Mouse (Mus musculus): Measurements from ENCODE around the gene Wdhd1. TPM values are rescaled to one million over a fixed set of nuclear protein-coding genes. Genes with fewer than 3 reads are reported as not detected.

Gene Wdhd1
- polyA plus RNA-seq, 1 experiment from 2014 or later: 25.8 TPM

DNA sequence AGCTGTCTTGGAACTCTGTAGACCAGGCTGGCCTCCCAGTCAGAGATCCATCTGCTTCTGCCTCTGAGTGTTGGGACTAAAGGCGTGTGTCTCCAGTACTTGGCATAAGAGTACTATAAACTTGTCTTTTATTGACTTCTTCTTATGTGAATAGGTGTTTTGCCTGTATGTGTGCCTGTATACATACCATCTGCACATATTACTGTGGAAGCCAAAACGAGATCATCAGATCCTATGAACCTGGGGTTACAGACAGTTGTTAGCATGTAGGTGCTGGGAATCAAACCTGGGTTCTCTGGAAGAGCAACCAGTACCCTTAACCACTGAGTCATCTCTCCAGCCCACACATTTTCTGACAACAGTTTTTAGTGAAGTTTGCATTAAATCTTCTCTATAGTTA lies 7.0 kb downstream of the Wdhd1 start:
- Histone ChIP-seq H3K4me3 (ENCODE audit: low read depth, low read length) (no peak overlapping the region), H3K9ac (ENCODE audit: low read depth, low read length) (no peak overlapping the region), H3K27ac (ENCODE audit: low read depth, low read length) (no peak overlapping the region), H3K4me1 (ENCODE audit: control insufficient read depth, insufficient read depth, low read length) (no peaks in the 10 kb centered on the region), H3K27me3 (ENCODE audit: control insufficient read depth, insufficient read depth, low read length) (no peaks in the 10 kb centered on the region), H3K4me2 (no peak overlapping the region), H3K9me3 (replicated peaks; ENCODE audit: control insufficient read depth, low read length) (no peaks in the 10 kb centered on the region), H3K36me3 (ENCODE audit: control insufficient read depth, insufficient read depth, low read length) (peaks cover 18% of the 10 kb centered on the region)
- no peak for ATAC-seq (replicated peaks; ENCODE audit: insufficient number of reproducible peaks, low FRiP score, low TSS enrichment)
- WGBS (ENCODE audit: insufficient replicate concordance): 92% methylated on average over 2 of the region's 2 CpGs

DNA sequence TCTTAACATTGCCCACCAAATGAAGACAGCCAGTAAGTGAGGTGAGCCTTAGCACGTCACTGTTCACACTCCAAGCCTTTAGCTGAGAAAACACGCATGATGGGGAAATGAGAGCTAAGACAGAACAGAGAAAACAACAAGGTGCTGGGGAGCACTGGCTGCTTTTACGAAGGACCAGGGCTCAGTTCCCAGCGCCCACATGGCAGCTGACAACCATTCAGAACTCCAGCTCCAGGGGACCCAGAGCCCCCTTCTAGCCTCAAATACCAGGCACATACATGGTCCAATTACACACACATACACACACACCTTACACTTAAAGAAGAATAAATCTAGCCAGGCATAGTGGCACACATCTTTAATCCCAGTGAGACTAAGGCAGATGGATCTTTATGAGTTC lies 7.6 kb downstream of the Wdhd1 start:
- no peaks in the 10 kb centered on the region for H3K4me1 ChIP-seq (ENCODE audit: control insufficient read depth, insufficient read depth, low read length)
- no peaks in the 10 kb centered on the region for H3K9me3 ChIP-seq (replicated peaks; ENCODE audit: control insufficient read depth, low read length)
- 98% methylated on average over 4 of the region's 4 CpGs for WGBS (ENCODE audit: insufficient replicate concordance)
- H3K9ac ChIP-seq (ENCODE audit: low read depth, low read length): no peak overlapping the region
- no peak for ATAC-seq (replicated peaks; ENCODE audit: insufficient number of reproducible peaks, low FRiP score, low TSS enrichment)
- H3K27me3 ChIP-seq (ENCODE audit: control insufficient read depth, insufficient read depth, low read length): no peaks in the 10 kb centered on the region
- H3K36me3 ChIP-seq (ENCODE audit: control insufficient read depth, insufficient read depth, low read length): peaks cover 18% of the 10 kb centered on the region
- H3K27ac ChIP-seq (ENCODE audit: low read depth, low read length): no peak overlapping the region
- no peak overlapping the region for H3K4me2 ChIP-seq
- H3K4me3 ChIP-seq (ENCODE audit: low read depth, low read length): no peak overlapping the region

DNA sequence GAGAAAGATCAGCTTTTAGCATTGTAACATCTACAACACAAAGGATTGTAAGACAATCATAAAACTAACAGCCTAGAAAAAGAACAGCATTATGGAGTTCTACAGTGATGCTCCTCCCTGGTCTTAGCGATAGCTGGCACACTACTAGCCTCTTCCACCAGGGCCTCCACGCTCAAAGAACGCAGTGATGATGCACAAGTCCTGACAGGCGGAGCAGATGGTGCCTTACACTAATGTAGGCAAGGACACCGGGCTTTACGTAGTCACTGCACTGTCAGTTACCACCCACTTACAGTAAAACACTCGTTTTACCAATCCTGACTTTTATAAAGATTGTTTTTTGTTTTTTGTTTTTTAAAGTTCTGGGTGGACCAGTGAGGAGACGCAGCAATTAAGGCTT lies 10.8 kb downstream of the Wdhd1 start:
- no peaks in the 10 kb centered on the region for H3K4me1 ChIP-seq (ENCODE audit: control insufficient read depth, insufficient read depth, low read length)
- WGBS (ENCODE audit: insufficient replicate concordance): 92% methylated on average over 8 of the region's 8 CpGs
- H3K27ac ChIP-seq (ENCODE audit: low read depth, low read length): no peak overlapping the region
- ATAC-seq (replicated peaks; ENCODE audit: insufficient number of reproducible peaks, low FRiP score, low TSS enrichment): no peak
- H3K9me3 ChIP-seq (replicated peaks; ENCODE audit: control insufficient read depth, low read length): no peaks in the 10 kb centered on the region
- peaks cover 17% of the 10 kb centered on the region for H3K36me3 ChIP-seq (ENCODE audit: control insufficient read depth, insufficient read depth, low read length)
- H3K4me3 ChIP-seq (ENCODE audit: low read depth, low read length): no peak overlapping the region
- no peak overlapping the region for H3K9ac ChIP-seq (ENCODE audit: low read depth, low read length)
- no peaks in the 10 kb centered on the region for H3K27me3 ChIP-seq (ENCODE audit: control insufficient read depth, insufficient read depth, low read length)
- no peak overlapping the region for H3K4me2 ChIP-seq

DNA sequence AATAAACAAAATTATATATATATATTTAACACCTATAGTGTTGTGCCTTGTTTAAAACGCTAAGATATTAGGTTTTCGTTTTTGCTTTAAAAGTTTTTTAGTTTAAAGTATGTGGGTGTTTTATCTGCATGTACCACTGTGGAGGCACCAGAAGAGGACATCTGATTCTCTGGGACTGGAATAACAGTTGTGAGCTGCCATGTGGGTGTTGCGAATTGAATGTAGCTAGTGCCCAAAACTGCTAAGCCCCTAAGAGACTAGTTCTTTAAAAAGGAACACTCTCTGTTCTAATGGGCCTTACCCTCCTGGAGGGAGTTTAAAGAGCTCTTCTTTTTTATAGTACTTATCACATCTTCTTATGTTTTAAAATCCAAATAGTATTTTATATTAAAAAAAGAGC lies 11.8 kb downstream of the Wdhd1 start:
- Histone ChIP-seq H3K36me3 (ENCODE audit: control insufficient read depth, insufficient read depth, low read length) (peaks cover 15% of the 10 kb centered on the region), H3K4me1 (ENCODE audit: control insufficient read depth, insufficient read depth, low read length) (no peaks in the 10 kb centered on the region)
- ATAC-seq (replicated peaks; ENCODE audit: insufficient number of reproducible peaks, low FRiP score, low TSS enrichment): no peak

DNA sequence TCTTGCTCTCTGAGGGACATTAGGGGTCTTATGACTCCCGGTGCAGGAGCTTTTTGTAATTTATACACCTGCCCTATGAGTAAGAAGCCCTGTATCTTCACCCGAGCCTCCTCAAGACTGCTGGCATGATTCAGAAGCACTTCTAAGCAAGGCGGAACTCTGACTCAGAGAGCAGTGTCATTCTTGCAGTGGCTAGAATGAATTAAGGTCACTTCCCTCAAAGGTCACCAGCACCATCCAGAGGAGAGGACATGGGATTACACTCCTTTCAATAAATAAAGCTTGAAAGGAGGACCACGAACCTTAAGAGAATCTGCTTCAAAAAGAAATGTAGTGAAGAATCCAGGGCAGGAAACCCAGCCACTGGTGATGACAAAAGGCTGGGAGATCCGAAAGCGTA lies 26.8 kb downstream of the Wdhd1 start:
- no peak for ATAC-seq (replicated peaks; ENCODE audit: insufficient number of reproducible peaks, low FRiP score, low TSS enrichment)
- Histone ChIP-seq H3K4me2 (no peak overlapping the region), H3K27ac (ENCODE audit: low read depth, low read length) (no peak overlapping the region), H3K27me3 (ENCODE audit: control insufficient read depth, insufficient read depth, low read length) (no peaks in the 10 kb centered on the region), H3K4me1 (ENCODE audit: control insufficient read depth, insufficient read depth, low read length) (no peaks in the 10 kb centered on the region), H3K9me3 (replicated peaks; ENCODE audit: control insufficient read depth, low read length) (no peaks in the 10 kb centered on the region), H3K4me3 (ENCODE audit: low read depth, low read length) (no peak overlapping the region), H3K9ac (ENCODE audit: low read depth, low read length) (no peak overlapping the region), H3K36me3 (ENCODE audit: control insufficient read depth, insufficient read depth, low read length) (peaks cover 10% of the 10 kb centered on the region)
- WGBS (ENCODE audit: insufficient replicate concordance): 79% methylated on average over 6 of the region's 6 CpGs

More for the DNA sequence above, 11.8 kb downstream of the Wdhd1 start:
- no peak overlapping the region for H3K4me2 ChIP-seq
- WGBS (ENCODE audit: insufficient replicate concordance): 93% methylated on average over 3 of the region's 3 CpGs
- H3K9ac ChIP-seq (ENCODE audit: low read depth, low read length): no peak overlapping the region
- no peak overlapping the region for H3K4me3 ChIP-seq (ENCODE audit: low read depth, low read length)
- no peaks in the 10 kb centered on the region for H3K27me3 ChIP-seq (ENCODE audit: control insufficient read depth, insufficient read depth, low read length)
- H3K27ac ChIP-seq (ENCODE audit: low read depth, low read length): no peak overlapping the region
- H3K9me3 ChIP-seq (replicated peaks; ENCODE audit: control insufficient read depth, low read length): no peaks in the 10 kb centered on the region

DNA sequence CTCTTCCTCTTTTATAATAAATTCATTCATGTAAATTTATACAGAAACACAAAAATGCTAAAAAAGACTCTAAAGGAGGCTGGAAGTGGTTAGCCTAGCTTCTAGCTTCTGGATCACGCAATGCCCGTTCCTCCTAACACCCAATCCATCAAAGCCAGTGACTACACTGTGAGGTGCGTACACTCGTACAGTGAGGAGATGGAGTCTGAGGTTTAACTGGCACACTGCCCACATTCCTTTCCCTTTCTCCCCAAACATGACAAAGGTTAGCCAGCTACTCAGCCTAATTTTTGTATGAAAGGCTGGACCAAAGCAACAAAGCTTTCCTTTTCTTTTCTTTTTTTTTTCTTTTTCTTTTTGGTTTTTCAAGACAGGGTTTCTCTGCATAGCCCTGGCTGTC lies 33.9 kb downstream of the Wdhd1 start:
- Histone ChIP-seq H3K4me1 (ENCODE audit: control insufficient read depth, insufficient read depth, low read length) (peaks cover 11% of the 10 kb centered on the region), H3K27me3 (ENCODE audit: control insufficient read depth, insufficient read depth, low read length) (no peaks in the 10 kb centered on the region; the same call in 1 of the 2 replicates), H3K9ac (ENCODE audit: low read depth, low read length) (no peak overlapping the region), H3K4me2 (no peak overlapping the region), H3K9me3 (replicated peaks; ENCODE audit: control insufficient read depth, low read length) (no peaks in the 10 kb centered on the region), H3K27ac (ENCODE audit: low read depth, low read length) (no peak overlapping the region), H3K4me3 (ENCODE audit: low read depth, low read length) (no peak overlapping the region), H3K36me3 (ENCODE audit: control insufficient read depth, insufficient read depth, low read length) (peaks cover 23% of the 10 kb centered on the region)
- 49% methylated on average over 4 of the region's 4 CpGs for WGBS (ENCODE audit: insufficient replicate concordance)
- ATAC-seq (replicated peaks; ENCODE audit: insufficient number of reproducible peaks, low FRiP score, low TSS enrichment): no peak

DNA sequence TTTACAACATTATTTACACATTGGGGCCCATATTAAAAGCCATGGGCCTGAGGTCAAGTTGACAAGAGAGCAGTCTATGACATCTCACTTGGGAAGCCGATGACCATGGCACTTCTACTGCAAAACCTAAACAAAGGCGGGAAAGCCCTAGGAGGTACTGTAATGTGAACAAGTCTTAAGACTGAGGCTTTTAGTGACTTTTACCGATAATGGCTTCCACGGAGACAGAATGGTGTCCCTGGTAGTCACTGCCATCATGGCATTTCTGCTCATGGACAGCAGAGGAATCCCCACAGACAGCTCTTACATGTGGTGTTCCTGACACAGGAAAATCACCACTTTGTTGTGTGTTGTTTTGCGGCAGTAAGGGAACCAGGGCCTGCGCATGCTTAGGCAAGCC lies 35.6 kb downstream of the Wdhd1 start:
- H3K9ac ChIP-seq (ENCODE audit: low read depth, low read length): no peak overlapping the region
- no peak overlapping the region for H3K4me3 ChIP-seq (ENCODE audit: low read depth, low read length)
- H3K27ac ChIP-seq (ENCODE audit: low read depth, low read length): peak overlapping the region; percentile 73
- H3K27me3 ChIP-seq (ENCODE audit: control insufficient read depth, insufficient read depth, low read length): no peaks in the 10 kb centered on the region; the same call in 1 of the 2 replicates
- H3K9me3 ChIP-seq (replicated peaks; ENCODE audit: control insufficient read depth, low read length): peaks cover 6% of the 10 kb centered on the region; the same call in 1 of the 2 replicates
- ATAC-seq (replicated peaks; ENCODE audit: insufficient number of reproducible peaks, low FRiP score, low TSS enrichment): no peak
- peaks cover 11% of the 10 kb centered on the region for H3K4me1 ChIP-seq (ENCODE audit: control insufficient read depth, insufficient read depth, low read length)
- peaks cover 13% of the 10 kb centered on the region for H3K36me3 ChIP-seq (ENCODE audit: control insufficient read depth, insufficient read depth, low read length)
- 70% methylated on average over 6 of the region's 6 CpGs for WGBS (ENCODE audit: insufficient replicate concordance)
- H3K4me2 ChIP-seq: no peak overlapping the region

DNA sequence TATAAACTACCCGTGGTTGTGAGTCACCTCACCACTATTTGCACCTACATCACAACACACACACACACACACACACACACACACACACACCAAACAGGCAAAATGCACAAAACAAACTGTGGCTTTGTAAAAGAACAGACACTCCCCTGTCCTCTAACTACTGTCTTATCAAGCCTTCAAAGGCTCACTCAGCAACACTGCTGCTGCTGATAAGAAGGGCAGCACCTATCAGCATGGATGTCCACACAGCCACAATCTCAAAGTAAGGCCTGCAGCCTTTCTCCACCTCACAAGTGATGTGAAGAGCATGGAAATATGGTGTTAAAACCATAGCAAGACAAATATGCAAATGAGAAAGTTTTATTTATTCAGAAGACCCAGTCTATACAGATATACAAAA lies 36.1 kb downstream of the Wdhd1 start:
- 31% methylated on average over 1 of the region's 1 CpGs for WGBS (ENCODE audit: insufficient replicate concordance)
- H3K9me3 ChIP-seq (replicated peaks; ENCODE audit: control insufficient read depth, low read length): peaks cover 6% of the 10 kb centered on the region; the same call in 1 of the 2 replicates
- peaks cover 13% of the 10 kb centered on the region for H3K36me3 ChIP-seq (ENCODE audit: control insufficient read depth, insufficient read depth, low read length)
- no peak overlapping the region for H3K4me3 ChIP-seq (ENCODE audit: low read depth, low read length)
- peaks cover 11% of the 10 kb centered on the region for H3K4me1 ChIP-seq (ENCODE audit: control insufficient read depth, insufficient read depth, low read length)
- H3K9ac ChIP-seq (ENCODE audit: low read depth, low read length): no peak overlapping the region
- peak; percentile 95 for ATAC-seq (replicated peaks; ENCODE audit: insufficient number of reproducible peaks, low FRiP score, low TSS enrichment)
- H3K27ac ChIP-seq (ENCODE audit: low read depth, low read length): peak overlapping the region; percentile 73
- no peak overlapping the region for H3K4me2 ChIP-seq
- no peaks in the 10 kb centered on the region; the same call in 1 of the 2 replicates for H3K27me3 ChIP-seq (ENCODE audit: control insufficient read depth, insufficient read depth, low read length)

DNA sequence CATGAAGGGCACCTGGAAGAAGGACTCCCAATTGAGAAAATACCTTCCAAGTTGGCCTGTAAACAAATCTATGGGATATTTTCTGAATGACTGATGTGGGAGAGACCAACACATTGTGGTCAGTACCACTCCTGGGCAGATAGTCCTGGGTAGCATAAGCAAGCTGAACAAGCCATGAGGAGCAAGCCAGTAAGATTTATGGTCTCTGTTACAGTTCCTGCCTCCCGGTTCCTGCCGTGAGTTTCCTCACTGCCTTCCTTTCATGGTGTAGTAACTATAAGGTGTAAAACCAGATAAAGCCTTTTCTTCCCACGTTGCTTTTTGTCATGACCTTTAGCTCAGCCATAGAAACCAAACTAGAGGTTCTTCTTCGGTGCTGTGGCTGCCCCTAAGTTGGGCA lies 39.4 kb downstream of the Wdhd1 start:
- Histone ChIP-seq H3K4me1 (ENCODE audit: control insufficient read depth, insufficient read depth, low read length) (peaks cover 14% of the 10 kb centered on the region), H3K27me3 (ENCODE audit: control insufficient read depth, insufficient read depth, low read length) (no peaks in the 10 kb centered on the region; the same call in 1 of the 2 replicates), H3K27ac (ENCODE audit: low read depth, low read length) (no peak overlapping the region), H3K4me2 (no peak overlapping the region), H3K9me3 (replicated peaks; ENCODE audit: control insufficient read depth, low read length) (peaks cover 8% of the 10 kb centered on the region; the same call in 1 of the 2 replicates), H3K36me3 (ENCODE audit: control insufficient read depth, insufficient read depth, low read length) (peaks cover 3% of the 10 kb centered on the region; the same call in 1 of the 2 replicates), H3K4me3 (ENCODE audit: low read depth, low read length) (no peak overlapping the region), H3K9ac (ENCODE audit: low read depth, low read length) (no peak overlapping the region)
- no peak for ATAC-seq (replicated peaks; ENCODE audit: insufficient number of reproducible peaks, low FRiP score, low TSS enrichment)
- WGBS (ENCODE audit: insufficient replicate concordance): 80% methylated on average over 4 of the region's 4 CpGs

Measured in heart, embryonic 11.5 days (tissue).